Mouse (Mus musculus) kidney, postnatal 4 days (tissue): ENCODE data around the gene Prkch.
"Not testable (repeated sequence)": the region's sequence is repeated elsewhere in the genome, so short reads cannot be mapped to it uniquely, and the experiment has no call there.

Experiments
- DNase-seq, 2 experiments: peaks; one replicate each; pipeline ENCODE4 v3.0.0; 2021; ENCODE audit warnings: mixed read lengths in 2 of 2

Gene Prkch

DNA sequence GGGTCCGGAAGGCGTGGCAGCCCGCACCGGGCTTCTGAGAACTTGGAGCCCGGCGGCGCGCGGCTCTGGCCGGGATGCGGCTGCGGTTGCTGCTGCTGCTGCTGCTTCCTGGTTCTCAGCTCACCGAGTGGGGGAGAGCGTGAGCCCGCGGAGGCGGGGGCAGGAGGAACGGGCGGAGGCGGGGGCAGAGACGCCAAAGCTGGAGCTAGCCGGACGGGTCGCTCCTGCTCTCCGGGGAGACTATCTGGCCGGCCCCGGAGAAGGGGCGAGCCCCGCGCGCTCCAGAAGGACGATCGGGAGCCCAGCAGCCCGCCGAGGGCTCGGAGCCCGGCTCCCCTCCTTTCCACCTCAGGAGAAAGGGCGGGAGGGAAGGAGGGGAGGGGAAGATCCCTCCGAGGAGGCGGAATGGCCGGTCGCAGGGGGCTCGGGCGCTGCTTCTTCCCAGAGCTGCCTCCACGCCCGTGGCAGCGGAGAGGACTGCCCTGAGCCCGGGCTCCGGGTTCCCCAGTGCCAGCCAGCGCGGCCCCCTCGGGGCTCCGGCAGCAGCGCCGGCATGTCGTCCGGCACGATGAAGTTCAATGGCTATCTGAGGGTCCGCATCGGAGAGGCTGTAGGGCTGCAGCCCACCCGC, at the start of gene Prkch:
Gene Prkch (plus strand): TSS at position 187 of the 631 bp plus-strand sequence.
- peak; percentile 87 to 92 for DNase-seq

DNA sequence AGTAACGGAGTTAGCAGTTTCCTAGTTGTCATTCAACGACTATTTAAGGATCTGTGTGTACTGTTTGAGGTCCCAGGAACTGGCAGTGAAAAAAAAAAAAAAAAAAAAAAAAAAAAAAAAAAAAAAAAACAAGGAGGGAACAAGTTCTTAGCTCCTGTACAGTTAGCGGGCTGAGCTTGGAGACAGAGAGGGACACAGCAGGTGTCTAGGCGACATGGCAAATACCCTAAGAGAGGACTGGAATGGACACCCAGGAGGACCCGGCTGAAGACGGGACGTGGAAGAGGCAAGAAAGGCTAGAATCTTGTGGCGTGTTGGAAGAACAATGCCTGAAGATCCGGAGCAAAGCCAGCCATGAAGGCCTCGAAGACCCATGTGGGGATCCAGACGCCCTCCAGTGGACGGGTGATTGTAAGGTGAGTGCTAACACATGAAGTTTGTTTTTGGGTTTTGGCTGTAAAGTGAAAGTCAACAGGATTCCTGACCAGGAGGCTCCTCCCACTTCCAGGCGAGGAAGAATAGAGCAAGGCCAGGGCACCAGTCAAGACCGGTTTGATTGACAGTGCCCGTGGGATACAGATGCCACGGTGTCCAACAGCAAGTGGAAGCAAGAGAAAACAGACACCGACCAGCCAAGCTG, 47.0 kb upstream of the Prkch start:
- DNase-seq: peak; percentile 46 to 63

DNA sequence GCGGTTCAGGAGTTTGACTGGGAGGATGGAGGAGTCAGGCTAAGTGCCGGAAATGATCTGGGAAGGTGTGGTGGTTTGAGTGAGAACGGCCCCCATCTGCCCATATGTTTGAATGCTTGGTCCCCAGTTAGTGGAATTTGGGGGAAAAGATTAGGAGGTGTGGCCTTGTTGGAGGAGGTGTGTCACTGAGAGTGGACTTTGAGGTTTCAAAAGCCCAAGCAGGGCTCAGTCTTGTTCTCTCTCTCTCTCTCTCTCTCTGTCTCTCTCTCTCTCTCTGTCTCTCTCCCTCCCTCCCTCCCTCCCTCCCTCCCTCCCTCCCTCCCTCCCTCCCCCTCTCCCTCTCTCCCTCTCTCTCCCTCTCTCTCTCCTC, 46.5 kb upstream of the Prkch start:
- DNase-seq: not testable (repeated sequence)

DNA sequence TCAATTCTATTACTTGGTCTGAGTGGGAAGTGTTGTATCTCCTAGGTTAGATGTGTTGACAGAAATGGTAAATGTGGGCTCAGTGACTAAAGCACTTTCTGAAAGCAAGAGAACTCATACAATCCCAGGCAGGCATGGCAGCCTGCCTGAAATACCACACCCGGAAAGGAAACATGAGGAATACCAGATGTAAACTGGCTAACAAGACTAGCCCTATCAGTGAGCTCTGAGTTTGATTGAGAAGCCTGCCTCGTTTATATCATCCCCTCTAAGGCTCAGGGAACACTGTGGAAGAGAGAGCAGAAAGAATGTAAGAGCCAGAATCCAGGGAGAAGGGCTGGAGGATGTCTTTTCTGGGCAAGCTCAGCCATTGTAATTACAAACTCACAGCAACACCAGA, 45.4 kb upstream of the Prkch start:
- DNase-seq: no peak

DNA sequence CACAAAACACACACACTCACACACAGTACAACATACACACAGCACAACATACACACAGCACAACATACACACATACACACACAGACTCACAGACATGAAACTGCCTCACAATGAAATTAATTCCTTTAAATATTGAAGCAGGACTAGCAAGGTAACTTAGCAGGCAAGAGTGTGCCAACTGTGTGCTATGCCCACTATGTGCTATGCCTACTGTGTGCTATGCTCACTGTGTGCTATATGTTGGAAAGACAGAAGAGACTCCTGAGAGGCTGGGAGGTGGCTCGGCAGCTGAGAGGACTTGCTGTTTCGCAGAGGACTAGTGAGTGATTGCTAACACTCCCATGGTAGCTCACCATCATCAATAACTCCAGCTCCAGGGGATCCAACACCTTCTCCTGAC, 44.2 kb upstream of the Prkch start:
- no peak for DNase-seq

DNA sequence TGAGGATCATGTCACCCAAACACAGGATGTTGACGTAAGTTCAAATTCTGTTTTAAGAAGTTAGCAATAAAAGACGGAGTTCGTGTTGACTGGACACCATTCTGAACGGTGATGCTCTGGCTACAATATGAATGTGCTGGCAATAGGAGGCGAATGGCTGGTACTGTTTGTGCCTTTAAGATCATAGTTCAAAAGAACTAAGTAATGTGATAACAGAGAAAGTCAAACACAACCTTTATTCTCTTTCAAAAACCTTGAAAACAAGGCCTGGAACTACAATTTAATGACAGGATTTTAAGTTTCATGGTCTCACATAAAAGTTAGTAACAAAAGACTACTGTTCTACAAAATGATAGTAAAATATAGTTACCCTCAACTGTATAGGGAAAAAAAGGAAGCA, 41.4 kb upstream of the Prkch start:
- DNase-seq: no peak

DNA sequence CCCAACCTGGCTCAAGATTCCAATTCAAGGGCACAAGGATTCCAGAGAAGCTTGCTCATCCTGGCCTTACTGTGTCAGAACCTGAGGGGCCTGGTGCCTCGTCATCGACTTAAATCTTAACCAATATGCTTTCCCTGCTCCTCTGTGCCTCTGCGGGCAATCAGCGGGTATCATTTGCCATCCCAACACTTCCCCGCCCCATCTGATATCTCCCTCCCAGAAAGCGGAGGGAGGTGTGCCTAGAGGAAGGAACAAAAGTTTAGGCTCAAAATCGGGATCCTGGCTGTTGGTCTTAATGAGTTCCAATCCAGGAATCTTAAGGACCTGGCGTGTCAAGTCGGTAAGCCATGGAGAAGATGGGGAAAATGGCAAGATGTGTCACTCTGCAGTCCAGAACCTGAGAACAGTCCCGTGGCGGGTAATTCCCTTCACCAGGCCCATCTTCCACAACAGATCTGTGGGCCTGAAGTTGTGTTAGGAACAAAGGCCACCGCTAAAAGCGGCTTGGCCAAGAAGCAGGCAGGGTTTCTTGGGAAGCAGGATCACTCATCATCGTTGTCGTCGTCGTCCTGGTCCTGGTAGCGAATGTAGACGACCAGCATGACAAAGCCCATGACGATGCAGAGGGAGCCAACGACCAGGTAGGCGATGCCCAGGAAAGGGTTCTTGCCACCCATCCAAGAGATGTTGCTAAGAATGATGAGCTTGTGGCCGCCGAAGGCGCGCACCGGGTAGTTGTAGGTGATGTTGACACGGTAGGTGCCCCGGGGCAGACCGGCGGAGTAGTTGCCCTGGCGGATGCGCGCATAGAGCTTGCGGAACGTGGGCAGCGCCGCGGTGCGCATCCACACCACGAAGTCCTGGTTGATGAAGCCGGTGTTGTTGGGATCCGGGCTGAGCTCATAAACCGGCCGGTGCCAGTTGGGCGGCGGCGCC, 39.6 kb upstream of the Prkch start:
- no peak for DNase-seq

DNA sequence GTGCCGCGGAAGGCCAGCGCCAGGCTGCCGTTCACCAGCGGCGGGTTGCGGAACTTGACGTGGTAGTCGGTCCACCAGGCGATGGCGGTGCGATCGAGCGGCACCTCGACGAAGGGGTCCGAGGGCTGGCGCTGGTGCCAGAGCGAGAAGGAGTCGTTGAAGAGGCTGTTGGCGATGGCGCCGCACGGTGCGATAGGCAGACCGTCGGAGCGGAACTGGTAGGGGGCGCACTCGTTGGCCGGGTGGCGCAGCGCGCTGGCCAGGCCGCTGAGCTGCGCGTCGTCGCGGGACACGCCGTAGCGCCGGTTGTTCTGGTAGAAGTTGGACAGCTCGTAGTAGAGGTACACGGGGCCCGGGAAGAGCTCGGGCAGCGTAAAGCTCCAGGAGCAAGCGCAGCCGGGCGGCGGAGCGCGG, 38.9 kb upstream of the Prkch start:
- DNase-seq: peak; percentile 59 to 68

DNA sequence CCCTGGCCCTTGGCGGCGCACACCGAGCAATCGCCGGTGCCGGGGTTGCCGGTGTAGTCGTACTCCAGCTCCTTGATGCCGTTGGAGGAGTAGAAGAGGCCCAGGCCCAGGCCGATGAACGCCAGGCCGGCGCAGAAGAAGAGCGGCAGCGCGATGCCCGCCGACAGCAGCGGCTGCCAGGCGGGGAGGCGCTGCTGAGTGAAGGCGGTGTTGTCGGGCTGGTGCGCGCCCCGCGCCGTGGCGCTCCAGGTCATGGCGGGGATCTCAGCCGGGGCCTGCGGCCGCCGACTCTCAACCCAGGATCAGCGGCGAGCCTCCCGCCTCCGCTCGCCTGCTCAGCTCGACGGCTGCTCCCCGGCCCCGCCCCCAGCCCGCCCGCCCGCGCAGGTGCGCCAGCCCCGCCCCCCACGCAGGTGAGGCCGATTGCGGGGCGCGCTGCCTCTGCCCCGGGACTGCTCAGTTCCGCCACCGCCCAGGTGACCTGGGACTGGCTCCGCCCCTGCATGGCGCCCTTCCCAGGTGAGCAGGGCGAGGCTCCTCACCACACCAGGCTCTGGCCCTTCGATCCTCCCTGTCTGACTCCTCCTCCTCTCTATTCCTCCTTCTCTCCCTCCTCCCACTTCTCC, 38.4 kb upstream of the Prkch start, which contains the start of gene Tmem30b:
Gene Tmem30b (minus strand): TSS at position 307 of the 626 bp plus-strand sequence.
- peak; percentile 58 to 75 for DNase-seq

DNA sequence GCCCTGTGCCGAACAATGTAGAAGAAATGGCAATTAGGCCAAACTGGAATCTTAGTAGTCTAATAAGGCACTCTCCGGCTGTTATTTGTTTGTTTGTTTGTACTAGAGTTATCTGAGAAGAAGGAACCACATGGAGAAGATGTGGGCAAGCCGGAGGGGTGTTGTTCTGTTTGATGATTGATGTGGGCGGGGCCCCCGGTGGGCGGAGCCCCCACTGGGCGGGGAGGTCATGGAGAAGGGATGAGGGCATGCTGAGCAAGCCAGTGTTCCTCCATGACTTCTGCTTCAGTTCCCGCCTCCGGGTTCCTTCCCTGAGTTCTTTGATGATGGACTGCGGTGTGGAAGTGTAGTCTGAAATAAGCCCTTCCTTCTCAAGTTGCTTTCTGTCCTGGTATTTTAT, 37.0 kb upstream of the Prkch start:
- DNase-seq: peak in 1 of 2 experiments; percentile 28

DNA sequence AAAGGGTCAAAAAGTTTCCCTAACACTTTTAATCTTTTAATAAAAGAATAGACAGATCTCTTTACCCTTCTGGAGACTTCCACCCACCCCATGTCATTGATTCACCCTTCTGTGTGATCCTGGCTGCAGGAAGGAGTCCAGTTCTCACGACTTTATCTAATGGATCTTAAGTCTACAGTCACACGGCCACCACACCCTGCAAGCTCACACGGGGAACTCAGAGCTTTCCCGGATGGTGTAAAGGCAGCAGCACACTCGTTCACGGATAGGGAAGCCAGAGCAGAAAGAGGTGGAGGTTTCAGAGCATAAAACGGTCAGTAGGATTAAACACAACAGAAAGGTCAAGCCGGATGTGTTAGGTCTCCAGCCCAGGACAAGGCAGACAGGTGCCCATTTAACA, 36.3 kb upstream of the Prkch start:
- no peak for DNase-seq

DNA sequence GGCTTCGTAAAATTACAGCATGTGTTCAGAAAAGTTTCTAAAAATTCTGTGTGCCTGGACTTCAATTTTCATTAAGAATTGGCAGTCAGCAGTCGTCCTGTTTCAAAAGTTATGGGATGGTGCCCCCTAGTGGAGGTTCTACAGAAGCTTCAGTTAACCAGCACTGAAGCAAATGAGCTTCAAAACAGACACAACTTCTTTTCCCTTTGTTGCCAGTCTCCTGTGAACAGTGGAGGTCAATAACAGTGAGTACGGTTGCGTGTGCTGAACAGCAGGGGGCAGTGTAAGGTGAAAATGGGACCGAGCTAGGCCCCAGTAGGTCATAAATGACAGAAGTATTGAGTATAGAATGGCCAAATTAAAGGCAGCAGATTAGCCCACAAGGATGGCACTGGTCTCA, 30.4 kb upstream of the Prkch start:
- DNase-seq: peak; percentile 71 to 77

DNA sequence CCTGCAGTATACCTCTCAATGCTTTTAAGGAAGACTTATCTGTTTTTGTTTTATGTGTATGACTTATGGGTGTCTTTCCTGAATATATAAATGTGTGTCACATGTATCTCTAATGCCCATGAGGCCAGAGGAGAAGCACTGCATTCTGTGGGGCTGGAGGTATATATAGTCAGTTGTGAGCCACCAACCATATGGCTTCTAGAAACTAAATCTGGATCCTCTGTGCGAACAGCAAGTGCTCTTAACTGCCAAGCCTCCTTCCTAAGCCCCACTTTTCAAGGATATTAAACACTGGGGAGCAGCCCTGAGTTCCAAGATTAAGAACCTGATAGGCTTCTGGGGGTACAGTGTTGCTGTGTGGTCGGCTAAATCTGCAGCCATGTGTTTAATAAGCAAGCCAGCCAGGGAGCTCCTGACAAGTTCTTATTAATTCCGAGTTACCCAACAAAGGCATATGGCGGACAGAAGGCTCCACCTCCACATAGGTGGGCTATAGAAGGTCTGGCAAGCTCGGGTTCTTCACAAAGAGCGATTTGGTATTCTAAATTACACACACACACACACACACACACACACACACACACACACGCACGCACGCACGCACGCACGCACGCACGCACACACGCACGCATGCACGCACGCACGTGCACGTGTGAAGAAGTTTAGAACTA, 25.9 kb upstream of the Prkch start:
- no peak for DNase-seq

DNA sequence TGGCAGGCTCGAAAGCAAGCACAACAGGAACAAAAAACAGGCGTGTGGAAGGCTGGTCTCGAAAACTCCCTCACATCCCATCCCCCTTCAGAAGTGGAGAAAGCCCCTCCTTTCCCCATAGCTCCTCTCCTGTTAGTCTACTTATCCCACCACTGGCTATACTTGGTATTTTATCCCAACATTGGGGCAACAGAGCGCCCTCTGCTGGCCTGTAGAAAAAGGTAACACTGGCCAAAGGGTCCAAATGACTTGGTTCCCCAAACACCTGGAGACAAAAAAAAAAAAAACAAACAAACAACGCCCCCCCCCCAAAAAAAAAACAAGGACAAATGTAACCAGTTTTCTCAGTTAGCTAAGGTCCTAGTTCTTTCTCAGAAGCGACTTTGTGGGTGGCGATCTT, 24.5 kb upstream of the Prkch start:
- DNase-seq: peak in 1 of 2 experiments; percentile 14

DNA sequence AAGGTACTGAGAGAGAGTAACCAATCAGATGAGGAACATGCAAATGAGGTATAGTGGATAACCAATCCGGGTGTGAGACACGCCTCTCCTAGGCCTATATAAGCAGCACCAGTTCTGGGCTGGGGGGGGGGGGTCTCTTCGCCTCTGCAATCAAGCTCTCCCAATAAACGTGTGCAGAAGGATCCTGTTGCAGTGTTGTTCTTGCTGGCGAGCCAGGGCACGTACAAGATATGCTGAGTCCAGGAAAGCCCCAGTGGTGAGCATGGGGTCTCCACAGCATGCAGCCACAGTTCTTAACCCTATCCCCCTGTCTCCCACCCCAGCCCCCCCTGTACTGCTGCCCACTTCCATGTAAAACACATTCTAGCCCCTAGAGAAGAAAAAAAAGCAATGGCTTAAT, 21.5 kb upstream of the Prkch start:
- not testable (repeated sequence) for DNase-seq

DNA sequence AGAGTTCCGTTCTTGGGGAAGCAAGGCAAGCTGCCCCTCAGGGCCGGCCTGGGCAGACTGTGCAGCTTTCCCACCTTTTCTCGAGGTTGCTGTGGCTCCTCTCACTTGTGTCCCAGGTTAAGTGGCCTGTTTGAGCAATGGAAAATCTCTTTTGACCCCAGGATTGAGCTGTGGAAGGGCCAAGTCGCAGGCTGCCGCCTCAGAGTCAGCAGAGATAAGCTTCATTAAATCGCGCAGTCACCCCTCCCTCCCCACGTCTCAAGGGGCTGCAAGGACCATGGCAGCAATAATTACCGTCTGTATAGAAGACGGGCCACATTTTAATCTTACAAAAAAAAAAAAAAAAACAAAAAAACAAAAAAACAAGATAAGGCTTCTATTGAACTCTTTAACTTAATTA, 20.4 kb upstream of the Prkch start:
- no peak for DNase-seq

DNA sequence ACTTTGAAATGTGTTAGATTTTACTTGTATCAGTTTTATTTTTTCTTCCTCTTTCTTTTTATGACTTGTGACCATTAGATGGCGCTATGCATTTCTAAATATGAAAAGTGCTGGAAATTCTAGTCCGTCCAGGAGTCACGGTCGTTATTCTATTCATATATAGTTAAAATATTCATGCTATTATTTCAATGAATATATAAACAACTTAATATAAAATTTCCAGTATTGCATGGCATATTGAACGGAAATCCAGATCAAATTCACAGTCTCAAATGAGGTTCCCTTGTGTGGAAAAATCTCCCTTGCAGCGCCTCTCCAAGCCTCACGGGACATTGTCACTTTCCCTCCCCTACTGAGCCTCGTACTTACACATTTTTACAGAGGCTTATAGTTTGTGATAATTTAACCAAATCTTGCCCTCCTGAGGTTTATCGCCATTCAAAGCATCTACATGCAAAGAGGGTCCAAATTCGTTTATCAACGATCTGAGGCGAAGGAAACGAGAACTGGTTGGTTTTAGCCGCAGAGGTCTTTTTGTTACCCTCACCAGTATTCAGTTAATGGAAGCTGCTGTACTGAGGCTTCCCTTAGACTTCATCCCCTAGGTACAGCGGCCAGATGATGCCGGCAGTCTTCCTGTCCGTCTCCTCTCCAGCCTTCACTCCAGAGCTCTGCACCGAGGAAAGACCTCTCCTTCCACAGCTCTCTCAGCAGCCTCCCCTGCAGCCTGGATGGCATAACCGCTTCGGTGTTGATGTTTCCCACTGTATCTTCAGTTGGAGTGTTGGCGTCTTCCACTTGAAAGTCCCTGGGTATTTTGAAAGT, 19.6 kb upstream of the Prkch start:
- DNase-seq: peak in 1 of 2 experiments; percentile 22

DNA sequence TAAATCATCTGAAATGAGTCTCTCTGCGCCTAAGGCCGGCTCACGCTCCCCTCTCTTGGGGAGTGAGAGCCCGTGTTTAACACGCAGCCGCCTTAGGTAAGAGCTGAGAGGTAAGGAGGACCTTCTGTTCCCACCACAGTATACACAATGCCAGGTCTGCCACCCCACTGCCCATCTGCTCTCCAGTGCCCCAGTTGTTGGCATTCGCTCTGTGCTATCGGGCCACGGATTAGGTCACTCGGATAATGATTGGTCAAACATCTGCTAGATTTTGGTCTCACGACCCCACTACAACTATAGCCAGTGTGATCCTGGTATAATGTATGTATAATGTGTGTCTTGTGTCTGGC, 19.0 kb upstream of the Prkch start:
- DNase-seq: no peak

DNA sequence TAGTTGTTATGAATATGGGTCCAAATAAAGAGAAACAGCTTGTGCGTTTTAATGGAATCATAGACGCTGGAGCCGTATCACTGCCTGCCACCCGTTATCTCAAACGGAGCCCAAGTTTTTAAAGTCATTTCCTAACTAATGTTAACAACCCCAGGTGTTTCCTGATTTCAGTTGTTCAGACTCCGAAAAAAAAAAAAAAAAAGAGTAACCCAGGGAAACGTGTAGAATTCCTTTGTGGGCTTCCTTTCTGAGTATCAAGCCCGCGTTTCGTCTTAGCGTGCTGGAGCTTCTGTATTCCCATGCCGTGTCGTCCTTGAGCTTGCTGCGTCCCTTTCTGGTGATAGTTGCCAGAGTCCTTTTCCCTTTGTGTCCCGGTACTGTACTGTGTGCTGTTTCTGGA, 10.0 kb upstream of the Prkch start:
- DNase-seq: no peak

DNA sequence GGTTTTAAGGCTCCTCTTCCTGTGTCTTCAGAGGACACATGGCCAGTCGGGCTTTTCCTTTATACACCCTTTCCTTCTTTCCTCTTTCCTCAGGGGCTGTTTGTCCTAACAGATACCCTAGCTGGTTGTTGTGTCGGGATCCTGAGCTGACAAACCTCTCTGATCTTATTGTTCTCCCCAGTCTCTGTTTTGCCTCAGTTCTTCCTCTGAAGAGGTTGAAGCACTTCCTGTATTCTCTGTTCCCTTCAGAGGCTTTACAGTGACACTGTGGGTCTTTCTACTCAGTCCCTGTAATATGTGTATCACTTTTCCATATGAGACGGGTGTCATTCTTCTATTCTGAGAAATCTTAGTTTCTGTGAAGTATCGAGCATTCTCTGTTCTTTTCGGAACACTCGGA, 6.5 kb upstream of the Prkch start:
- no peak for DNase-seq

DNA sequence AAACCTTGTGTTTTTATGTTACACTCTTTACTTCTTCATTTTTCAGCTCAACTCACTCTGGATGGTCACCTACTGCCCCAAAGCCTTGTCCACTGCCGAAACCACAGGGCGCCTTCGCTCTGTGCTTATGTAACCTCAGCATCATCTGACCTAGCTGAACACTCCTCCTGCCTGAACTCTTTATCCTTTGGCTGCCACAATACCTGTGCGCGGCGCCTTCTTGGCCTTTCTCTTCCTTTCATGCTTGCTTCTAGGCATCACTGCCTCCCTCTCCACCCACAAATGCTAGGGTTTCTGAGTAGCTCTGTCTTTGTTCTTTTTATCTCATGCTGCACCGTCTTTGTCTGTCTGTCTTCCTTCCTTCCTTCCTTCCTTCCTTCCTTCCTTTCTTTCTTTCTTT, 3.8 kb upstream of the Prkch start:
- DNase-seq: no peak

DNA sequence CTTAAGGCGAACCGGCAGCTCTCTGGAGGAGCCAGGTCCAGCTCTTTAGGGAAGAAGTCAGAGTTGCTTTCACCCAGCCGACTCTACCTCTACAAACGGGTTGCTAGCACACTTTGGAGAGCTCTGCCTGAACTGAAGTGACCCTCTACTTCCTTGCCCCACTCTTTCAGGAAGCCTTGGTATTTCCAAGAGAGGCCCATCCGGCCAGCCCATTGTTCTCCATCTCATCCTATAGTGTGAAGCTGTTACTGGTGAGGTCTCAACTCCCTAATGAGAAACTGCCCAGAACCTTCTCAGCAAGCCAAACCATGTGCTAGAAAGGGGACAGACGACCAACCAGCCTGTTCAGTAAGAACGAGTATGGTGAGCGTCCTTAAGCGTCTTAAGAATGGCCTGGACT, 1.3 kb upstream of the Prkch start:
- DNase-seq: peak in 1 of 2 experiments; percentile 41
